Mouse (Mus musculus) stomach, embryonic 16.5 days (tissue): ENCODE measurements around the gene Elk1. TPM values are rescaled to one million over a fixed set of nuclear protein-coding genes. Genes with fewer than 3 reads are reported as not detected.

Experiments used
- ATAC-seq: fragments of 200-750 bp; cut with Nextera tagmentation; 2 replicates; pipeline ENCODE4 v1.8.0; 2017; ENCODE audit warnings: moderate number of reproducible peaks, moderate TSS enrichment; ENCODE audit not compliant: insufficient read depth, low FRiP score
- H3K27ac ChIP-seq: fragments of 300-500 bp; sonication (generic); 2 replicates; pipeline ENCODE4 v1.5.1; 2014; ENCODE audit warnings: low read length
- H3K27me3 ChIP-seq: fragments of 300-500 bp; sonication (generic); 2 replicates; pipeline ENCODE4 v1.6.1; 2014; ENCODE audit warnings: low read length, control low read depth, mixed read lengths; ENCODE audit not compliant: control insufficient read depth, insufficient read depth
- H3K36me3 ChIP-seq: fragments of 300-500 bp; sonication (generic); 2 replicates; pipeline ENCODE4 v1.6.1; 2014; ENCODE audit warnings: low read length; ENCODE audit not compliant: control insufficient read depth, insufficient read depth
- H3K4me1 ChIP-seq: fragments of 300-500 bp; sonication (generic); 2 replicates; pipeline ENCODE4 v1.6.1; 2014; ENCODE audit warnings: low read length, control low read depth, mixed read lengths; ENCODE audit not compliant: control insufficient read depth, insufficient read depth
- H3K4me2 ChIP-seq: fragments of 300-500 bp; sonication (generic); 2 replicates; pipeline ENCODE4 v1.6.1; 2014; ENCODE audit warnings: low read depth, low read length, mixed read lengths
- H3K4me3 ChIP-seq: fragments of 300-500 bp; sonication (generic); replicated peaks from 2 replicates; pipeline ENCODE4 v1.5.1; 2014; ENCODE audit warnings: mild to moderate bottlenecking, low read length
- H3K9ac ChIP-seq: fragments of 300-500 bp; sonication (generic); 2 replicates; pipeline ENCODE4 v1.6.1; 2014; ENCODE audit warnings: low read length
- H3K9me3 ChIP-seq: fragments of 300-500 bp; sonication (generic); replicated peaks from 2 replicates; pipeline ENCODE4 v1.6.1; 2016; ENCODE audit warnings: low read length, control low read depth; ENCODE audit not compliant: control insufficient read depth
- WGBS: fragments of 180-500 bp; shearing (Covaris S2); extraction: QIAGEN DNeasy Blood & Tissue Kit; methylation state at CpG from one replicate; pipeline ENCODE4 v1.1.7; 2014; 5-methylcytosine and 5-hydroxymethylcytosine counted together
- polyA plus RNA-seq: library from polyadenylated mRNA; unstranded; fragments of >200 nt; fragmentation: Nextera tagmentation; extraction: Ambion mirVana; gene quantifications from 2 replicates; pipeline ENCODE4 v1.2.1, GENCODE M21; 2015

Gene Elk1
- 9.8 and 10.7 TPM in 2 replicates for polyA plus RNA-seq

DNA sequence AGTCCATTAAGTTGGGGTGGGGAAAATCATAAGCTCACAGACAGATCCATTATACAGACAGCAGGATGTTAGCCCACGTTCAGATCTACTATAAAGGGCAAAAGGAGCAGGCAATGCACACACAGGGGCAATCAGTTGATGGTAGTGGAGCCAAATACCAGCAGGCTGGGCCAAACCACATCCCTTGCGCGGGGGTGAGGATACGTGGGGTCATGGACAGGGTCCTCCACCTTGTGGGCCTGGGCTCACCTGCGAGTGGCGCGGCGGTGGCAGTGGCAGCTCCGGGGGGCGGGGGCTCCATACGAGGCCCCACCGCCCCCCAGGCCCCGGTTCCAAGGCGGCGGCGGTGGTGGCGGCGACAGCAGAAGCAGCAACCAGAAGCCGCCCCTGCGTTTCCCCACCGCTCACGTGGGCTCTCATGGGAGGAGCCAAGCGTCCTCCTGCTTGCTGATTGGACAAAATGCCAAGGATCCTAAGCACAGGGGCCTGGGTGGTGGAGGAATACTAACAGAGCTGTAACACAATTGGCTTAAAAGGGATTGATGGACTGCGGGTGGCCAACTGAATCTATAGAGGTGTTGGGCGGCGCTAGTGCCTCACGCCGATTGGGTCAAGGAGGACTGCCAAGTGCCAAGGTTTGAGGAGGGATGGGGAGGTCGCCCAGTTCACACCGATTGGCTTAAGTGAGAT lies at the start of gene Elk1:
Gene Elk1, minus strand, starts transcription at position 418 of the 690 bp plus-strand sequence.
- no peaks in the 10 kb centered on the region for H3K9me3 ChIP-seq
- H3K4me1 ChIP-seq, result no peaks in the 10 kb centered on the region
- peak; percentile 97 for ATAC-seq
- no peak within 1 kb of the TSS for H3K27ac ChIP-seq
- H3K27me3 ChIP-seq, result no peaks in the 10 kb centered on the region
- H3K4me3 ChIP-seq, result peak within 1 kb of the TSS; percentile 64
- H3K36me3 ChIP-seq, result no peaks in the 10 kb centered on the region
- 14% methylated on average over 30 of the region's 30 CpGs for WGBS
- peak within 1 kb of the TSS; percentile 51 for H3K4me2 ChIP-seq
- H3K9ac ChIP-seq, result peak within 1 kb of the TSS; percentile 73

DNA sequence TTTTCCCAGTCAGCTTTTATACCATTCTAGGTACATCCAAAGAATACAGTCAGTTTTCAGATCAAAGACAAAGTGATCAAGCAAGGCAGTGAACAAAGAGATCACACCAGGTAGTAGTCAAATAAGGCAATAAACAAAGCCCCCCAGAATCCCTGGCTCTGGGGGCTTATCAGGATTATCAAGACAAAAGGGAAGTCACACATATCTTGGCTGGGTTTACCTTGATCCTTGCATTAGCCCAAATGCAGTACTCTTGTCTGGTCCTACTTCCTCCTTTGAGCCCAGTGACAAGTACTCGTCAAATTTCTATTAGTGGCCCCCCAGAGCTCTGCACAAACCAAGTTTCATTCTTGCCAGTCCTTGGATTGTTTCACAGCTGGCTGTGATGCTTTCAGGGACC lies 30.5 kb upstream of the Elk1 start:
- Histone ChIP-seq H3K4me2 (no peak overlapping the region), H3K27ac (no peak overlapping the region), H3K9ac (no peak overlapping the region), H3K36me3 (no peaks in the 10 kb centered on the region), H3K9me3 (no peaks in the 10 kb centered on the region), H3K4me3 (no peak overlapping the region), H3K27me3 (no peaks in the 10 kb centered on the region), H3K4me1 (no peaks in the 10 kb centered on the region)
- WGBS, result 45% methylated on average over 1 of the region's 1 CpGs
- ATAC-seq, result no peak

GRCm38 (mm10) chrX:20961477-20962378 lies 11.3 kb upstream of the Elk1 start, which contains the start of gene Uxt:
Uxt (minus strand) TSS chrX:20962017.
- ATAC-seq, result peak; percentile 96
- H3K27ac ChIP-seq, result peak within 1 kb of the TSS; percentile 85
- no peaks in the 10 kb centered on the region for H3K36me3 ChIP-seq
- no peaks in the 10 kb centered on the region for H3K27me3 ChIP-seq
- H3K4me1 ChIP-seq, result no peaks in the 10 kb centered on the region
- H3K9me3 ChIP-seq, result no peaks in the 10 kb centered on the region
- peak within 1 kb of the TSS; percentile 52 for H3K4me2 ChIP-seq
- 15% methylated on average over 57 of the region's 57 CpGs for WGBS
- H3K9ac ChIP-seq, result peak within 1 kb of the TSS; percentile 68
- peak within 1 kb of the TSS; percentile 55 for H3K4me3 ChIP-seq

- H3K9ac ChIP-seq, result no peak overlapping the region
- H3K27me3 ChIP-seq, result no peaks in the 10 kb centered on the region
- no peak overlapping the region for H3K4me2 ChIP-seq
- 12% methylated on average over 4 of the region's 4 CpGs for WGBS
- H3K4me1 ChIP-seq, result no peaks in the 10 kb centered on the region
- H3K27ac ChIP-seq, result no peak overlapping the region
- H3K9me3 ChIP-seq, result no peaks in the 10 kb centered on the region
- H3K4me3 ChIP-seq, result no peak overlapping the region
- no peak for ATAC-seq
- no peaks in the 10 kb centered on the region for H3K36me3 ChIP-seq
Measured at GRCm38 (mm10) chrX:20946055-20946454, 4.4 kb downstream of the Elk1 start.

DNA sequence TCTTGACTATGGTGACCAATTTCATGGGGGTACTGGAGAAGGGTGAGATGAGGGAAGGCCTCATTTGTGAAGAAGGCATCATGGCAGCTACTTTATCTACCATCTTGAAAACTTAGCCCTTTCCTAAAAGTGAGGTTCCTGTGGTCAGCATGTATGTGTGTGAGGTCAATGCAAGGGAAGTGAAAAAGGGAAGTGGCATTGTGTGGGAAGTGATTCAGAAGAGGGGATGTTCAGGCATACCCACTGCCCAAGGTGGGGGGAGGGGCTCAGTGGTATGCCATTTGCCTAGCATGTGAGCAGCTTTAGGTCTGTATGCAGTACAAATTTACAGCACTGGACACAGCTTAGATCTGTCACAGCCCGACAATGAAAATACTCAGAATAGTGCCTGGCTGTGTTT lies 18.4 kb downstream of the Elk1 start:
- H3K36me3 ChIP-seq, result 0 out of 2 replicates have a peak, but pooled peaks cover 4% of the 10 kb centered on the region
- H3K9me3 ChIP-seq, result no peaks in the 10 kb centered on the region
- no peaks in the 10 kb centered on the region for H3K27me3 ChIP-seq
- WGBS, result 89% methylated on average over 1 of the region's 1 CpGs
- no peak for ATAC-seq
- no peak overlapping the region for H3K4me3 ChIP-seq
- no peak overlapping the region for H3K4me2 ChIP-seq
- H3K9ac ChIP-seq, result no peak overlapping the region
- H3K4me1 ChIP-seq, result no peaks in the 10 kb centered on the region
- no peak overlapping the region for H3K27ac ChIP-seq

GRCm38 (mm10) chrX:20931364-20931763 lies 19.0 kb downstream of the Elk1 start, which contains the start of gene Cfp:
Cfp (minus strand) TSS chrX:20931555.
- Histone ChIP-seq H3K4me1 (no peaks in the 10 kb centered on the region), H3K4me3 (no peak within 1 kb of the TSS), H3K9ac (no peak within 1 kb of the TSS), H3K27me3 (no peaks in the 10 kb centered on the region), H3K27ac (no peak within 1 kb of the TSS), H3K4me2 (no peak within 1 kb of the TSS), H3K9me3 (no peaks in the 10 kb centered on the region), H3K36me3 (0 out of 2 replicates have a peak, but pooled peaks cover 4% of the 10 kb centered on the region)
- WGBS, result 92% methylated on average over 1 of the region's 1 CpGs
- no peak for ATAC-seq

GRCm38 (mm10) chrX:20929859-20930258 lies 20.5 kb downstream of the Elk1 start:
- Histone ChIP-seq H3K9ac (no peak overlapping the region), H3K4me3 (no peak overlapping the region), H3K36me3 (0 out of 2 replicates have a peak, but pooled peaks cover 4% of the 10 kb centered on the region), H3K4me1 (no peaks in the 10 kb centered on the region), H3K27me3 (no peaks in the 10 kb centered on the region), H3K4me2 (no peak overlapping the region), H3K9me3 (no peaks in the 10 kb centered on the region), H3K27ac (no peak overlapping the region)
- 71% methylated on average over 1 of the region's 1 CpGs for WGBS
- ATAC-seq, result no peak

DNA sequence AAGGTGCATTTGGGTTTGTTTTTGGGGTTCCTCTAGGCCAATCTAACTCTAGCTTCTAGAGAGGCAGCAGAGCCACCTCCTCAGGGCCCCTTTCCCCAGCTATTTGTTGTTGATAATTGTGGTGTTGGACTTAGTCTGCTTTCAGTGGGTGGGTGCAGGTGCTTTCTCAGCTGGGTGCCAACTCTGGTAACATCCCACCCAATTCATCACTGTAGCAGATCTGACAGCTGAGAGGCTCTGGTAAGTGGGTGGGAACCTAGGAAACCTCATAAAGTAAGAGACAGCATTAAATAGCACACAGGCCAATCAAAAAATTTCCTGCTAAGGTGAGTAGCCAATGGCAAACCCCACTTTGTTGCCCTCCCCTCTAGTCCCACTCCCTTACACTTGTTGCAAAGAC lies 25.4 kb downstream of the Elk1 start:
- Histone ChIP-seq H3K4me2 (no peak overlapping the region), H3K4me1 (no peaks in the 10 kb centered on the region), H3K36me3 (no peaks in the 10 kb centered on the region), H3K27ac (no peak overlapping the region), H3K27me3 (no peaks in the 10 kb centered on the region), H3K9me3 (no peaks in the 10 kb centered on the region), H3K4me3 (no peak overlapping the region), H3K9ac (no peak overlapping the region)
- no peak for ATAC-seq

- H3K27me3 ChIP-seq, result no peaks in the 10 kb centered on the region
- no peak overlapping the region for H3K4me3 ChIP-seq
- H3K9ac ChIP-seq, result no peak overlapping the region
- no peaks in the 10 kb centered on the region for H3K4me1 ChIP-seq
- no peak overlapping the region for H3K27ac ChIP-seq
- WGBS, result 83% methylated on average over 1 of the region's 1 CpGs
- H3K9me3 ChIP-seq, result no peaks in the 10 kb centered on the region
- H3K4me2 ChIP-seq, result no peak overlapping the region
- no peak for ATAC-seq
- no peaks in the 10 kb centered on the region for H3K36me3 ChIP-seq
Measured at GRCm38 (mm10) chrX:20923506-20923905, 26.9 kb downstream of the Elk1 start.
